ENCODE assay signal across 16 mouse cellular contexts in the genomic region with DNA sequence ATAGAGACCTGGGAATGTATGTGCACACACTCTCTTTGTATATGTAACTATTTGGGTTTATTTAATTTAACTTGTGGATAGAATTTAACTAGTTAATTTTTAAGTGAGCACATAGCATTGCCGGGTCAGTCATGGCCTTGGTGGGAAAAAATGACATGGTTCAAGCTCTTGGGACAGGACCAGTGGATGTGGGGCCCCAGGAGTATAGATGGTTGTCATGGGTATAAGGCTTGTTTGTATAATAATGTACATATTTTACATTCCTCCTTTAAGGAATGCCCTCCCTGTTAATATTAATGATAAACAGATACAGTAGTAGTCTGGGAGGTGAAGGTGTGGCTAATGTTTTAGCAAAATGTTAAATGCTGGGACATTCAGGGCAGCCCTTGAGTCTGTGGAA.
"Had no signal": no experiment of that assay in that cellular context is flagged by ENCODE, and none has a peak within 500 bp of the region (broad histone marks: within the 10 kb centered on the region; RNA-seq: fewer than 3 reads in every experiment).

No protein-coding gene starts in this region.

- H3K27ac ChIP-seq: neural tube, embryonic 12.5 days; neural tube, embryonic 13.5 days; neural tube, embryonic 15.5 days; stomach, embryonic 15.5 days; stomach, postnatal 0 days had no signal

- H3K36me3 ChIP-seq: neural tube, embryonic 12.5 days; neural tube, embryonic 13.5 days; neural tube, embryonic 15.5 days; stomach, embryonic 15.5 days had no signal

- H3K4me3 ChIP-seq: neural tube, embryonic 12.5 days; neural tube, embryonic 13.5 days; neural tube, embryonic 15.5 days; stomach, embryonic 15.5 days had no signal

- DNase-seq: retina, postnatal 1 day; right cerebral cortex, adult 18-20 months; right cerebral cortex, postnatal 14 days; right cerebral cortex, postnatal 25 days; right cerebral cortex, postnatal 4 days; spleen, adult 18-20 months; thymus, adult 18-20 months; thymus, adult 2 months; thymus, postnatal 14 days; thymus, postnatal 36 days; thymus, postnatal 4 days had no signal

- H3K4me1 ChIP-seq: neural tube, embryonic 12.5 days; stomach, embryonic 15.5 days had no signal

- H3K9ac ChIP-seq: neural tube, embryonic 12.5 days; neural tube, embryonic 13.5 days; neural tube, embryonic 15.5 days; stomach, embryonic 15.5 days had no signal

- H3K27me3 ChIP-seq: neural tube, embryonic 12.5 days; neural tube, embryonic 13.5 days; neural tube, embryonic 15.5 days; stomach, embryonic 15.5 days had no signal

- H3K4me2 ChIP-seq: neural tube, embryonic 12.5 days; neural tube, embryonic 13.5 days; neural tube, embryonic 15.5 days; stomach, embryonic 15.5 days had no signal

- H3K9me3 ChIP-seq: neural tube, embryonic 12.5 days; neural tube, embryonic 13.5 days; neural tube, embryonic 15.5 days; stomach, embryonic 15.5 days had no signal
